Mouse (Mus musculus): ENCODE results near the gene Sgk1. TPM values are rescaled to one million over a fixed set of nuclear protein-coding genes. Genes with fewer than 3 reads are reported as not detected.
"Not testable (repeated sequence)": the region's sequence is repeated elsewhere in the genome, so short reads cannot be mapped to it uniquely, and the experiment has no call there.

Sgk1 gene
- total RNA-seq, 2 experiments from 2014 or later: 71.3 to 111 TPM

- DNase-seq (ENCODE audit: low spot score in 2 of 2): no peak
- intact Hi-C loops (cut with DNase I): no loop called here
Measured at GRCm38 (mm10) chr10:21858437-21858974, 23.5 kb upstream of the Sgk1 start.

GRCm38 (mm10) chr10:21866504-21866903 is 15.5 kb upstream of the Sgk1 start:
- intact Hi-C loops (cut with DNase I): no loop called here
- DNase-seq (ENCODE audit: low spot score in 2 of 2): no peak

GRCm38 (mm10) chr10:21868221-21868620 is 13.8 kb upstream of the Sgk1 start:
- intact Hi-C loops (cut with DNase I): no loop called here
- DNase-seq (ENCODE audit: low spot score in 2 of 2): no peak

DNA sequence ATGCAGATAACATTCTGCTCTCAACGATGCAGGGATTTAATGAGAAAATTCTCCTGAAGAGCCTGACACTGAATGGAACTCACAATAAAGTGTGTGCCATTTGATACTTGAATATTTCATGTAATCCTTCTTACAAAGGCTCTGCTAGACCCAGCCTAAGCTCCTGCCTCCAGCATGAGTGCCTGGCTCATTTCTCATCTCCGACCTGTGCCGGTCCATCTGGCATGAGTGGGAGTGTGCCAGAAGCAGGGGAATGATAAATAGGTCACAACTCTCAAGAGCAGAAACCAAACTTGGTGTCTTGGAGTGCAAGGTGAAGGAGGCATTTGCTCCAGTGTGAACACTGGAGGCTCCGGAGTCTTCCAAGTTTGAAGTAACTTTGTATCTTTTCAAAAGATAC is 13.4 kb upstream of the Sgk1 start:
- DNase-seq (ENCODE audit: low spot score in 2 of 2): no peak
- intact Hi-C loops (cut with DNase I): no loop called here

- no peak for DNase-seq (ENCODE audit: low spot score in 2 of 2)
- intact Hi-C loops (cut with DNase I): loop anchor here (2.0 to 10.0 kb wide), 2 partner anchors 111 to 417 kb away; no protein-coding TSS in a partner anchor
Measured at GRCm38 (mm10) chr10:21881837-21882183, 174 bp upstream of the Sgk1 start.

GRCm38 (mm10) chr10:21883587-21883986 is 1.6 kb downstream of the Sgk1 start:
- DNase-seq (ENCODE audit: low spot score in 2 of 2): peak; percentile 36 to 43
- intact Hi-C loops (cut with DNase I): loop anchor here (2.0 to 10.0 kb wide), 2 partner anchors 109 to 419 kb away; no protein-coding TSS in a partner anchor

DNA sequence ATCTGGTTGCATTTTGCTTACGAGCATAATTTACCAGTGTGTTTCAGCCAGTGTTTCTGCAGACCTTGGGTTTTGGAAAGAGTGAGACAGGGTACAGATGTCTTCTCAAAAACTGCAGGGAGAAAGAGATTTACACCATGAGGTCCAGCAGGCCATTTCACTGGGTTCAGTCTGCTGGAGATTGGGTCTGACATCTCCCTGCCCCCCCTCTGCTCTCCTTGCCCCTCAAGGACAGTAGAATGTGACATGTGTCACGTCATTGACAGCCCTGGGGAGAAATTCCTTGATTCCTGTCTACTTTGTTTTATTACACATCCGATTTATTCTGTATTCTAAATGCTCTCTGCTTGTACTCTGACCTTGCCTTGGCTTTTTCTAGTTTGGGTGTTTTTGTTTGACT is 2.5 kb downstream of the Sgk1 start:
- no peak for DNase-seq (ENCODE audit: low spot score in 2 of 2)
- intact Hi-C loops (cut with DNase I): loop anchor here (10.0 kb wide), 1 partner anchor 420 kb away; no protein-coding TSS in a partner anchor

- intact Hi-C loops (cut with DNase I): loop anchor here (10.0 kb wide), 1 partner anchor 424 kb away; no protein-coding TSS in a partner anchor
- DNase-seq (ENCODE audit: low spot score in 2 of 2): no peak
Measured at GRCm38 (mm10) chr10:21889141-21889765, 7.3 kb downstream of the Sgk1 start.

- DNase-seq (ENCODE audit: low spot score in 2 of 2): no peak
- intact Hi-C loops (cut with DNase I): no loop called here
Measured at GRCm38 (mm10) chr10:21890293-21890692, 8.3 kb downstream of the Sgk1 start.

- intact Hi-C loops (cut with DNase I): no loop called here
Measured at GRCm38 (mm10) chr10:21891442-21891841, 9.5 kb downstream of the Sgk1 start.

GRCm38 (mm10) chr10:21892104-21892503 is 10.1 kb downstream of the Sgk1 start:
- DNase-seq (ENCODE audit: low spot score in 2 of 2): no peak
- intact Hi-C loops (cut with DNase I): no loop called here

More at GRCm38 (mm10) chr10:21891442-21891841, 9.5 kb downstream of the Sgk1 start:
- no peak for DNase-seq (ENCODE audit: low spot score in 2 of 2)

DNA sequence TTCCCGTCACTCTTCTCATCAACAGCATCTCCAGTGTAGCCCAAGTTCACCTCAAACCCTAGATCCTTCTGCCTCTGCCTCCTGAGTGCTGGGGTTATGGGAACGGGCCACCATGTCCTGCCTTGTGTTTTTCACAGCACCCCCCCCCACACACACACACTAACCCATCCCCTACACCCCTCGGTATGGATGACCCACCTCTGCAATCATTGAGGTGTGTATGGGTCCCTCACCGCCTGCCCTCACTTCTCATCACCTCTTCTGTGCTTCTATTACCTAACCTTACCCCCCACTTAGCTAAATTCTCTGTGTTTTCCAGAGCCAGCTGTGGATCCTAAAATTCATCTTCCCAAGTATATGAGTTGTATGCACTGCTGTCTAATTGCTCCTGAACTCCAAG is 16.4 kb downstream of the Sgk1 start:
- intact Hi-C loops (cut with DNase I): no loop called here
- no peak for DNase-seq (ENCODE audit: low spot score in 2 of 2)

- DNase-seq (ENCODE audit: low spot score in 2 of 2); intact Hi-C loops (cut with DNase I): not testable (repeated sequence)
Measured at GRCm38 (mm10) chr10:21898851-21899250, 16.9 kb downstream of the Sgk1 start.

GRCm38 (mm10) chr10:21899397-21899796 is 17.4 kb downstream of the Sgk1 start:
- intact Hi-C loops (cut with DNase I): no loop called here
- no peak for DNase-seq (ENCODE audit: low spot score in 2 of 2)

GRCm38 (mm10) chr10:21902152-21903140 is 20.5 kb downstream of the Sgk1 start:
- DNase-seq (ENCODE audit: low spot score in 2 of 2): no peak
- intact Hi-C loops (cut with DNase I): no loop called here

DNA sequence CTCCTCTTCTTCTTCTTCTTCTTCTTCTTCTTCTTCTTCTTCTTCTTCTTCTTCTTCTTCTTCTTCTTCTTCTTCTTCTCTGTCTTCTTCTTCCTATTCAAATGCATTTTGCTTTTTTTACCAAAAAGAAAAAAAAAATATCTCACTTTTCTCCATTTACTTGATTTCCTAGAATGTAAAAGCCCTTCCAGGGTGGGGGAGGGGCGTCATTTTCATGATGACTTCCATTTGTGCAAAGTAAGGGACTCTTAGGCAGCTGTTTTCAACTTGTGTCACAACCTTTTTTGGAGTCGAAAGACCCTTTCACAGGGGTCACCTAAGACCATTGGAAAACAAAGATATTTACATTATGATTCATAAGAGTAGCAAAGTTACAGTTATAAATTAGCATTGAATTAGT is 22.2 kb downstream of the Sgk1 start:
- DNase-seq (ENCODE audit: low spot score in 2 of 2): no peak
- intact Hi-C loops (cut with DNase I): no loop called here

- DNase-seq (ENCODE audit: low spot score in 2 of 2): no peak
- intact Hi-C loops (cut with DNase I): no loop called here
Measured at GRCm38 (mm10) chr10:21905616-21906015, 23.6 kb downstream of the Sgk1 start.

DNA sequence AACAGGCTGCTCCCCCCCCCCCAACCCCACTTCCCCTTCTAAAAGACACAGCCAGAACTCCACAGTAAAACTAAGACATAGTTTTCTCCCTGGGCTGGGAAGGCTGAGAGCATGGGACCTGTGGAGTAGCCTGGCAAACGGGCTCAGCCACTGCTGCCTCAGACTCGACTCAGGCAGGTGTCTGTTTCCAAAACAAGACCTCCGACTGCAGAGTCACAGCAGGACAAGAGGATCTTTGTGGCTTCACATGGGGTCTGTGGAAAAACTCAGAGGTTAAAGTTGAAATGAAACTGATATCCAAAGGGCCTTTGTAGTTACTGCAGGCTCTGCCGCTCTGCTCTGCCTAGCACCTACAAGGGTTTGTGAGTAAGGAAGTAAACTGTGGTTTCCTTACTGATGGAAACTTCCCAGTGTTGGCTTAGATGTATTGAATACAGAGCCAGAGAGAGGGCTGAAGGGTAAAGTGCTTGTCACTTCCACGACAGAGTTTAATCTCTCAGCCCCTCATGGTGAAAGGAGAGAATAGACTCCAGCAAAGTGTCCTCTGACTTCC is 25.0 kb downstream of the Sgk1 start:
- intact Hi-C loops (cut with DNase I): no loop called here

GRCm38 (mm10) chr10:21907784-21908183 is 25.8 kb downstream of the Sgk1 start:
- intact Hi-C loops (cut with DNase I): no loop called here
- no peak for DNase-seq (ENCODE audit: low spot score in 2 of 2)

More for the DNA sequence above, 25.0 kb downstream of the Sgk1 start:
- DNase-seq (ENCODE audit: low spot score in 2 of 2): no peak

DNA sequence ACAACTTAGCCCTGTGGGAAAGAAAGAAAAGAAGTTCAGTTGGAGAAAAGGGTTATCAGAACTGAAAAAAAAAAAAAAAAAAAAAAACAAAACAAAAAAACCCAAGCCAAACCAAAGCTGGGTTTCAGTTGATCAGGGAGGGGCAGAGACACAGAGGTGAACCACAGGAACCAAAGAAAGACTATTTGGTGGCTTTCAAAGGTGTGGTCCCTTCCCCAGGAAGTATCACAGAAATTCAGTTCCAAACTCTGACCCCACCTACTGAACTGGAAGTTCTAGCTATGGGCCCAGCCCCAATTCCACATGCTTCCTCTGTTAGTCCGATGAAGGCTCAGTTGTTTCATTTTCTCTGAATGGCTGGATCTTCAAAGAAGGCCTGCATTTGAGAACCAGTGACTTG is 26.7 kb downstream of the Sgk1 start:
- intact Hi-C loops (cut with DNase I): no loop called here
- DNase-seq (ENCODE audit: low spot score in 2 of 2): no peak
